Mouse (Mus musculus): ENCODE results near the gene Nav2.

DNA sequence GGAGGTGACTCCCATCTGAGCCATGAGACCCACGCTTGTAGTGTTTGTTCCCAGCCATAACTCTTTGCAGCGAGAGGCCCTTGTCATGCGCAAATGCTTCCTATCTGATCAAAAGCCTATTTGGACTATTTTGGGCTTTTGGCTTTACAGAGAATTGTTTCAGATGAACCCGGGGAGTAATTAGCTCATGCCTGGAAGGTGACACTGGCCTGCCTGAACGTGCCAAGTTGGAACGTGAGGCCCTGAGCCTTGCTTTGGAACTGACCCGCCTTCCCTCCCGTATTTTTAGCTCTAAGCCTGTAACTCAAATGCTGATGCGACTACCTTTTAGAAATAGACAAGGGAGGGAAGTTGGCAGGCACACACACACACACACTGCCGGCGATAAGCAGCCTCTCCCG, 649.7 kb downstream of the Nav2 start:
- TF ChIP-seq EP300 (IDR thresholded peaks at IDR 0.05; ENCODE audit: insufficient read depth, low read depth, low read length) (no peak), CTCF (IDR thresholded peaks at IDR 0.05; ENCODE audit: low read depth, low read length) (no peak), POLR2A (IDR thresholded peaks at IDR 0.05; ENCODE audit: insufficient read depth, low read length) (no peak)

Measured in ES-Bruce4 (cell line).